Mouse (Mus musculus): ENCODE measurements around the gene Msi2.

- TF ChIP-seq GATA1 (IDR thresholded peaks at IDR 0.05; ENCODE audit: borderline replicate concordance, low read length) (no peak), FLI1 (IDR thresholded peaks at IDR 0.05; ENCODE audit: low read length) (no peak)
Observed at GRCm38 (mm10) chr11:88717644-88718049, 666 bp downstream of the Msi2 start.
